Mouse (Mus musculus): ENCODE measurements around the gene Hsd17b7. TPM values are rescaled to one million over a fixed set of nuclear protein-coding genes. Genes with fewer than 3 reads are reported as not detected.

Gene Hsd17b7
- total RNA-seq, 2 experiments from 2014 or later, result 2.2 to 2.9 TPM

DNA sequence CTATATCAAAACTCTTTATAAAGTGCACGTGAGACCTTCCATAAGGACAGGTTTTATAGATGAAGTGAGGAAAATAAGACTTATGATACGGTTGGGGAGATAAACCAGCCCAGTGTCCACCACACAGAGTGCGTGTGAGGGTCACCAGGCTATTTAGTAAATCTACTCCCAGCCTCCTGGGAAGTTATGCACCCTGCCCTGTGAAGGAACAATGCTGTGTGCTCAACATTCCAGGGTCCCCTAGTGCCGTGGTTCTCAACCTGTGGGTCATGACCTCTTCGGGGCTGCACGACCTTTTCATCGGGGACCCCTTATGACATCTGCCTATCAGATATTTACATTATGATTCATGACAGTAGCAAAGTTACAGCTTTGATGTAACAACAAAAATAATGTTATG is 20.8 kb downstream of the Hsd17b7 start:
- intact Hi-C loops (cut with DNase I; ENCODE audit: low total_unique reads), result no loop called here
- DNase-seq, result no peak

DNA sequence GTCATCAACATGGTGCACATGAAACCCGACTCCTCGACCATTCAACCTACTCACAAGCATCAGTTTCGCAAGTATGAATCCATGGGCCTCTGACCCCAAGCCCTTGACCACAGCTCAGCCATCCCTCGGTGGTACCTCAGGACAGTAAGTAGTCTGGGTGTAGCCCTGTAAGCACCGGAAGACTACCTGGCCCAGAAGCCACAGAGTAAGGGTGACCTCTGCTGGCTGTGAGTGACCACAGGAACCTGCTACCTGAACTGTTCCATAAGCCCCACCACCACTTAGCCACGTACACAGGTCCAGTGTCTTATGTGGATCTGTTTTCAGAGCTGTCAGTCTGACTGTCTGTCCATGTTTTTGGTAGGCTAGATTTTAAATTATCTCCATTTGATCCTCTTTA is 21.4 kb downstream of the Hsd17b7 start:
- intact Hi-C loops (cut with DNase I; ENCODE audit: low total_unique reads), result no loop called here
- no peak for DNase-seq

DNA sequence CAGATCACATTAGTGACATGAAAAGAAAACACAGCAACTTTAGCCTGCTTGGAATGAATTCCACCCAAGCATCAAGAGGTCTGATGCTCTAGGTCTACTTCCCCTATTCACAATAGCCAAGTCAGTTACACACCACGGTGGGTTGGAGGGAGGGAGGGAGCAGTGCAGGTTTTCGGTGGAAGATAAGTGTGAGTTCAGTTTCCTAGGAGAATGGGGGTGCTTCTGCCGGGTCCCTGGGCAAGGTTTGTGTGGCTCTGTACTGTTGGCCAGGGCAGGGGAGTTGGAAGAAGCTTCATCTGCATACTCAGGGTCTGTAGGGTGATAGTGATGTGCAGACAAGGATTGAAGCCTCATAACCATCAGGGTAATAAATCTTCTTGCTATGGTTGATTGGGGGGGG is 23.0 kb downstream of the Hsd17b7 start:
- intact Hi-C loops (cut with DNase I; ENCODE audit: low total_unique reads), result no loop called here
- no peak for DNase-seq

- DNase-seq, result peak; percentile 20
- intact Hi-C loops (cut with DNase I; ENCODE audit: low total_unique reads), result loop anchor here (5.0 kb wide), 1 partner anchor 267 kb away; no protein-coding TSS in a partner anchor
These were observed 29.7 kb downstream of the Hsd17b7 start for GRCm38 (mm10) chr1:169939345-169939744.

GRCm38 (mm10) chr1:169934005-169934725 is 34.9 kb downstream of the Hsd17b7 start:
- peak; percentile 29 for DNase-seq
- intact Hi-C loops (cut with DNase I; ENCODE audit: low total_unique reads), result loop anchor here (5.0 kb wide), 1 partner anchor 397 kb away; no protein-coding TSS in a partner anchor

DNA sequence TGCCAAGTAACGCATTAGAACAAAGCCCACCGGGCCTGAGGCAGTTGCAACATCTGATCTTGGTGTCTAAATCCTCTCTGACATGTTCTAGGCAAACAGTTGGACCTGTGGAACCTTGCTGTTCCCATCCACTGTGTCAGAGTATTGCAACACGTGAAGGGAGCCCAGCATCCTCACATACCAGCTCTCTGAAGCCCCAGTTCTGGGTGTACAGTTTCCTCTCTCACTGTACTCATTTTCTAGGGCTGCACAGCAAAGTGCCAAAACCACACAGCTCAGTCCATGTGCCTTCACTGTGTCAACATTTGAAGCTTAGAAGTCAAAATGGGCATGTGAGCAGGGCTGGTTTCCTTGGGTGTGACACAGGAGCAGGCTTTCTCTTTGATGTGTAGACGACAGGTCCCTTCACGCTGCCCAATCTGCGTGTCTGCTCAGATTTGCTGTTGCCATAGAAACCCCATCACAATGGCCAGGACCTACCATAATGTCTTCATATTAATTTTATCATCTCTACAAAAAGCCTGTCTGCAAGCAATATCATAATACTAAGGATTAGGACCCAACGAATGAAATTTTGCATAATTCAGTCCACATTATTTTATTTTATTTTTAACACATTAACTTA is 36.8 kb downstream of the Hsd17b7 start:
- intact Hi-C loops (cut with DNase I; ENCODE audit: low total_unique reads), result loop anchor here (5.0 kb wide), 1 partner anchor 395 kb away; no protein-coding TSS in a partner anchor

GRCm38 (mm10) chr1:169931698-169932097 is 37.3 kb downstream of the Hsd17b7 start:
- intact Hi-C loops (cut with DNase I; ENCODE audit: low total_unique reads), result loop anchor here (5.0 kb wide), 1 partner anchor 394 kb away; no protein-coding TSS in a partner anchor
- DNase-seq, result no peak

More for the DNA sequence above, 36.8 kb downstream of the Hsd17b7 start:
- no peak for DNase-seq

DNA sequence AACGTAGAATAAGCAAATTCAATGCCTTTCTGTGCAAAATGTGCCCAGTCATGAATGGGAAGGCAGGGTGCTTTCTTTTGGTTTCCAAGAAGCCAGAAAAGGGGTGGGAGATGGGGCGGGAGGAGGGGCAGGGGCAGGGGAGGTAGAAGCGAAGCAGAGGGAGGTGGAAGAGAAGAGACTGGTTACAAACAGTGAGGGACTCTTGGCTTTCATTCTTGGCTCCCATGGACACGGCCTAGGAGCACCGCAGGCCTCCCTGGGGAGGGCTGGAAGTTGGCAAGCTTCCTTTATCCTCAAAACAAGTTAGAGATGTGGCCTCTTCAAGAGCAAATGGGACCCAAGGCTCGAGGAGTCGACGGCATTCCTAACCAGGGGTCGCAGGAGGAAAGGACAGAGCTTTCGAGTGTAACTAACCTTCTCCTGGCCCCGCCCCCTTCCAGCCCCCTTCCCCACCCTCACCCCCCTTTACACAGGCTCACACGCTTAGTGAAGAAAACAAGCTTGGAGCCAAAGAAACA is 40.5 kb downstream of the Hsd17b7 start, which contains the start of gene Ccdc190:
Ccdc190 (plus strand) TSS at position 195 of the 518 bp plus-strand sequence.
- intact Hi-C loops (cut with DNase I; ENCODE audit: low total_unique reads), result no loop called here
- peak; percentile 38 for DNase-seq

DNA sequence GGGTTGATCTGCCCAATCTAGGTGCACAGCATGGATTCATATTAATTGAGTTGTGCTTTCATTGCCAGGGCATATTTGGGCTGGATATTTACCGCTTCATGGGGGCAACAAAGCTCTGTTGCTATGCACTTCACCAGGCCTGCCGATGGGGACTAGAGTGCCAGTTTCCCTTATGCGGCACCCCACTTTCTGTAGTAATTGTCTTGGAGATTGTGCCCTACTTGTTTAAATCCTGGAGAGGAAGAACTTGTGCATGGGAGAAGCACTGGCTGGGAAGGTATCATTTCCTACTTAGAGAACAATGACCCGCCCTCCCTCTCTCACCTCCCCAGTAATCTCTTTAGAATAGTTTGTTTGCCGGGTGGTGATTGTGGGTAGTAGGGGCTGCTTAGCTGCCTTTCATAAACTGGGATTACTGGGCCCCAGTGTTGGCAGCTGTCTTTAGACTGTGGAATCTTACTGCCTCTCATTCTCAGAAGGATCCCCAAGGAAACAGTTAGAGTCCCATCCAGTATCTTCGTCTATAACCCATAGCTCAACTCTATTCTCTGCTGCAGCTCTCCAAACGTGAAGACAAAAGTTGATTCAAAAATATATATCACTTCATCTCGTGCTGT is 41.2 kb downstream of the Hsd17b7 start:
- intact Hi-C loops (cut with DNase I; ENCODE audit: low total_unique reads), result no loop called here
- DNase-seq, result no peak

DNA sequence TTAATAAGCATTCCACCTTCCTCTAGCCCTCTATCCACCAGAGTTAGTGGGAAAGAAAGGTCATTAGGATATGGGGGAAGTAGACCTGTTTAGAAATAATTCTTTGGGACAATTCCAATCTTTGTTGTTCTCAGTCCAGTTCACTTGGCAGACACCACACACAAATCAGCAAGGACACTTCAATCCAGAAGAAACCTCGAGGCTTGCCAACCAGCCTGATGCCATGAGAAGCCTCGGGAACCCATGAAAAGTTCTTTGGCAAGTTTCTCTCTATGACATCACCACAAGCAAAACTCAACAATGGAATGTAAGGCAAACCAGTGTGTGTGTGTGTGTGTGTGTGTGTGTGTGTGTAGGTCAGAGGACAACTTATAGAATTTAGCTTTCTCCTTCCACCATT is 44.5 kb downstream of the Hsd17b7 start:
- DNase-seq, result no peak
- intact Hi-C loops (cut with DNase I; ENCODE audit: low total_unique reads), result no loop called here

DNA sequence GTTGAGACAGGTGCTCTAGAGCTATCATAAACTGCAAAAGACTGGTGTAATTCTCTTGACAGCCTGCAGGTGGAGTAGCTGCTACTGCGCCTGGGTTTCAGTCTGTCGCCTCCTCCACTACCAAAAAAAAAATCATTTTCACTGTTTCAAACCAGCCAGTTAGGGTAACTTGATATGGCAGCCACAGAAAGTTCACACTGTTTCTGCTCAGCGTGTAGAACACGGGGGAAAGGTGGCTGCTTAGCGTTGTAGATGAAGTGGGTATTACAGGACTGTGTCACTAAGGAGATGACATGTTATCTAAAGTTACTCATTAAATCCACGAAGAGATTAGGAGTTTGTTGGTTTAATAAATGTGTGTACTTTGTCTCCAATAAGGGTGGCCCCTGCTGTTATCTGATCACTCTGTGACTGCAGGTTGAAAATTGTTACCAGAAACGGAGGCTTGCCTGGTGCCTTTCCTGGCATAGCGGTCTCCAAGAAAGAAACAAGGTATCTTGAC is 47.3 kb downstream of the Hsd17b7 start:
- intact Hi-C loops (cut with DNase I; ENCODE audit: low total_unique reads), result no loop called here
- no peak for DNase-seq

GRCm38 (mm10) chr1:169919211-169919610 is 49.8 kb downstream of the Hsd17b7 start:
- intact Hi-C loops (cut with DNase I; ENCODE audit: low total_unique reads), result loop anchor here (2.0 kb wide), 1 partner anchor 248 kb away; no protein-coding TSS in a partner anchor
- peak; percentile 65 for DNase-seq

- intact Hi-C loops (cut with DNase I; ENCODE audit: low total_unique reads), result loop anchor here (2.0 kb wide), 1 partner anchor 247 kb away; no protein-coding TSS in a partner anchor
- peak; percentile 47 for DNase-seq
These were observed 51.0 kb downstream of the Hsd17b7 start for GRCm38 (mm10) chr1:169917998-169918397.

GRCm38 (mm10) chr1:169917115-169917796 is 51.8 kb downstream of the Hsd17b7 start:
- DNase-seq, result no peak
- intact Hi-C loops (cut with DNase I; ENCODE audit: low total_unique reads), result no loop called here

GRCm38 (mm10) chr1:169916659-169917058 is 52.4 kb downstream of the Hsd17b7 start:
- peak; percentile 58 for DNase-seq

GRCm38 (mm10) chr1:169911526-169911925 is 57.5 kb downstream of the Hsd17b7 start:
- no peak for DNase-seq
- intact Hi-C loops (cut with DNase I; ENCODE audit: low total_unique reads), result no loop called here

More at GRCm38 (mm10) chr1:169916659-169917058, 52.4 kb downstream of the Hsd17b7 start:
- intact Hi-C loops (cut with DNase I; ENCODE audit: low total_unique reads), result no loop called here

- DNase-seq, result no peak
- intact Hi-C loops (cut with DNase I; ENCODE audit: low total_unique reads), result no loop called here
These were observed 58.3 kb downstream of the Hsd17b7 start for GRCm38 (mm10) chr1:169910751-169911150.

GRCm38 (mm10) chr1:169909659-169910058 is 59.4 kb downstream of the Hsd17b7 start:
- intact Hi-C loops (cut with DNase I; ENCODE audit: low total_unique reads), result no loop called here
- DNase-seq, result no peak

GRCm38 (mm10) chr1:169909163-169909562 is 59.9 kb downstream of the Hsd17b7 start:
- DNase-seq, result no peak
- intact Hi-C loops (cut with DNase I; ENCODE audit: low total_unique reads), result no loop called here

All from gastrocnemius, postnatal 14 days (tissue).